Mouse (Mus musculus) megakaryocyte-erythroid progenitor cell, adult 5-6 weeks (primary cell): ENCODE results near the gene Slco4c1. TPM values are rescaled to one million over a fixed set of nuclear protein-coding genes. Genes with fewer than 3 reads are reported as not detected.

Experiments
- ATAC-seq: replicated peaks from 2 replicates; pipeline ENCODE4 v1.8.0; 2016; ENCODE audit warnings: mild to moderate bottlenecking, inconsistent platforms; ENCODE audit not compliant: severe bottlenecking, poor library complexity, low FRiP score, low TSS enrichment
- total RNA-seq, 2 experiments: library from RNA; stranded (forward) in 1 of 2; stranded (reverse) in 1 of 2; fragments of 200-1000, 215-1000 nt in 1 of 2; fragments of >200 nt in 1 of 2; fragmentation: Nextera tagmentation in 1 of 2; gene quantifications; 2 replicates each; pipeline ENCODE4 v1.2.3; 2014 to 2017

Gene Slco4c1
- total RNA-seq, 2 experiments from 2014 or later = 0.42 TPM; not detected in 1

- ATAC-seq = no peak
Observed at GRCm38 (mm10) chr1:96789268-96789667, 82.7 kb downstream of the Slco4c1 start.

- ATAC-seq = no peak
Observed at GRCm38 (mm10) chr1:96774174-96774573, 97.8 kb downstream of the Slco4c1 start.

GRCm38 (mm10) chr1:96773712-96774111 is 98.3 kb downstream of the Slco4c1 start:
- no peak for ATAC-seq

GRCm38 (mm10) chr1:96770283-96770682 is 101.7 kb downstream of the Slco4c1 start:
- no peak for ATAC-seq

- no peak for ATAC-seq
Observed at GRCm38 (mm10) chr1:96768264-96768663, 103.7 kb downstream of the Slco4c1 start.

GRCm38 (mm10) chr1:96766535-96766934 is 105.4 kb downstream of the Slco4c1 start:
- ATAC-seq = no peak
